Mouse (Mus musculus) central nervous system, embryonic 11.5 days (tissue): ENCODE results near the gene Rnf34. TPM values are rescaled to one million over a fixed set of nuclear protein-coding genes. Genes with fewer than 3 reads are reported as not detected.

Experiments used
- polyA plus RNA-seq: library from polyadenylated mRNA; depleted of rRNA; stranded (reverse); fragments of >200 nt; gene quantifications from 2 replicates; pipeline ENCODE4 v1.2.3, GENCODE M21; 2012; rRNA removed

Gene Rnf34
- polyA plus RNA-seq: 34.0 and 38.7 TPM in 2 replicates

GRCm38 (mm10) chr5:122849521-122850318 is at the start of gene Rnf34:
Rnf34 (plus strand) TSS chr5:122850048.

GRCm38 (mm10) chr5:122820777-122821523 is 28.9 kb upstream of the Rnf34 start, which contains the start of gene Anapc5:
Anapc5 (minus strand) TSS chr5:122821339.

Other genes starting within 250 kb of the Rnf34 start
- gene Ift81, start 235.5 kb upstream of the Rnf34 start, polyA plus RNA-seq: 28.0 and 37.7 TPM in 2 replicates
- 2.0 and 2.1 TPM in 2 replicates for gene P2rx7, start 206.1 kb upstream of the Rnf34 start, polyA plus RNA-seq
- 5.1 and 8.1 TPM in 2 replicates for gene P2rx4, start 142.5 kb upstream of the Rnf34 start, polyA plus RNA-seq
- 27.4 and 28.7 TPM in 2 replicates for gene Camkk2, start 70.6 kb upstream of the Rnf34 start, polyA plus RNA-seq
- gene Anapc5, start 28.7 kb upstream of the Rnf34 start, polyA plus RNA-seq: 362 and 465 TPM in 2 replicates
- gene Kdm2b, start 139.8 kb downstream of the Rnf34 start, polyA plus RNA-seq: 63.0 and 143 TPM in 2 replicates
- 5.3 and 11.2 TPM in 2 replicates for gene Orai1, start 165.0 kb downstream of the Rnf34 start, polyA plus RNA-seq
- gene Morn3, start 197.0 kb downstream of the Rnf34 start, polyA plus RNA-seq: 0.06 and 0.72 TPM in 2 replicates
- gene Tmem120b, start 218.4 kb downstream of the Rnf34 start, polyA plus RNA-seq: 6.3 and 11.1 TPM in 2 replicates